Mouse (Mus musculus): ENCODE measurements around the gene Cdk5r2. TPM values are rescaled to one million over a fixed set of nuclear protein-coding genes. Genes with fewer than 3 reads are reported as not detected.
"Not testable (repeated sequence)": the region's sequence is repeated elsewhere in the genome, so short reads cannot be mapped to it uniquely, and the experiment has no call there.

The Cdk5r2 gene
- total and polyA plus RNA-seq, 2 experiments, result not detected

DNA sequence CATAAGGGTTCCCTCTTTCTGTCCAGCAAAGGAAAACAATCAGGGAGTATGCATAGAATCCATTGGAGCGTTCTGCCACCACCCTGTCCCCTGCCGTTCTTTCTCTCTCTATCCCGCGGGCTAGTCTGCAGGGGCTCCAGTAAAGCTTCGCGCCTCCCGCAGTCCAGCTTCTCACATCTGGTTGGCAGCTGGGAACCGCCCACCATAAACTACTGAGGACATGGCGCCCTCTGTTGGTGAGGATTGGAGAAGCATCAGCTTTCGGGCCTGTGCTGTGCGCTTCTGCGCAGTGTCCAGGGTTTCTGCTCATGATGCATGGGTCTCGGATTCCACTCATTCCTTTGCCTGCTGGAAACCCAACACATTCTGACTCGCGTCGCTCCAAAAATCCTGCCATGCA, 46.7 kb upstream of the Cdk5r2 start:
- Histone ChIP-seq H3K27me3 (ENCODE audit: control insufficient read depth, insufficient read depth, low read length) (peaks cover 7% of the 10 kb centered on the region; the same call in 1 of the 2 replicates), H3K4me3 (ENCODE audit: insufficient read depth, low read depth, low read length) (no peak overlapping the region), H3K4me1 (ENCODE audit: control insufficient read depth, insufficient read depth, low read length) (peaks cover 7% of the 10 kb centered on the region), H3K9ac (ENCODE audit: low read depth, low read length) (no peak overlapping the region), H3K27ac (replicated peaks; ENCODE audit: insufficient read depth, low read depth, low read length) (no peak overlapping the region), H3K36me3 (ENCODE audit: control insufficient read depth, insufficient read depth, low read length) (no peaks in the 10 kb centered on the region), H3K79me2 (ENCODE audit: control insufficient read depth, insufficient read depth, low read length) (no peaks in the 10 kb centered on the region)
- peak; percentile 63 for DNase-seq (ENCODE audit: extremely low read depth, low read depth, low spot score)
- no peak for TF ChIP-seq POLR2A (IDR thresholded peaks at IDR 0.05; ENCODE audit: extremely low read depth, insufficient read depth, low read length)
- peak; percentile 94 for TF ChIP-seq CTCF (IDR thresholded peaks at IDR 0.05; ENCODE audit: low read depth, low read length)
- WGBS, result 2% methylated on average over 16 of the region's 16 CpGs

DNA sequence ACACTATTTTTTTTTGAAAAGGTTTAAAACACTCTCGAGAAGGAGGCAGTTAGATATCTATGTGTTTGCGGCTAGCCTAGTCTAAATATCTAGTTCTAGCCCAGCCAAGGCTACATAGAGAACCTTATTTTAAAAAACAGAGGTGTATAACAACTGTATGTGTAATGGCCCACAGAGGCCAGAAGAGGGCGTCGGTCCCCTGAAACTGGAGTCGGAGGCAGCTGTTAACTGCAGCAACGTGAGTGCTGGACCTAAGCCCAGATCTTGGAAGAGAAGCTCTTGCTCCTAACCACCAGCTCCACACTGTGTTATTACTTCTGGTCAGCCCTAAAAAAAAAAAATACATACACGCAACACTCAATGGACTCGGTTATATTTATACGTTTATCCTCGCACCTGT, 45.7 kb upstream of the Cdk5r2 start:
- Histone ChIP-seq H3K27ac (replicated peaks; ENCODE audit: insufficient read depth, low read depth, low read length) (no peak overlapping the region), H3K4me1 (ENCODE audit: control insufficient read depth, insufficient read depth, low read length) (no peaks in the 10 kb centered on the region), H3K4me3 (ENCODE audit: insufficient read depth, low read depth, low read length) (no peak overlapping the region), H3K36me3 (ENCODE audit: control insufficient read depth, insufficient read depth, low read length) (no peaks in the 10 kb centered on the region), H3K27me3 (ENCODE audit: control insufficient read depth, insufficient read depth, low read length) (peaks cover 2% of the 10 kb centered on the region; the same call in 1 of the 2 replicates), H3K79me2 (ENCODE audit: control insufficient read depth, insufficient read depth, low read length) (no peaks in the 10 kb centered on the region), H3K9ac (ENCODE audit: low read depth, low read length) (no peak overlapping the region)
- no peak for DNase-seq (ENCODE audit: extremely low read depth, low read depth, low spot score)
- WGBS, result 64% methylated on average over 10 of the region's 10 CpGs
- TF ChIP-seq CTCF (IDR thresholded peaks at IDR 0.05; ENCODE audit: low read depth, low read length) (no peak), POLR2A (IDR thresholded peaks at IDR 0.05; ENCODE audit: extremely low read depth, insufficient read depth, low read length) (no peak)

- TF ChIP-seq POLR2A (IDR thresholded peaks at IDR 0.05; ENCODE audit: extremely low read depth, insufficient read depth, low read length) (no peak), CTCF (IDR thresholded peaks at IDR 0.05; ENCODE audit: low read depth, low read length) (no peak)
Observed at GRCm38 (mm10) chr1:74814931-74815647, 39.6 kb upstream of the Cdk5r2 start.

DNA sequence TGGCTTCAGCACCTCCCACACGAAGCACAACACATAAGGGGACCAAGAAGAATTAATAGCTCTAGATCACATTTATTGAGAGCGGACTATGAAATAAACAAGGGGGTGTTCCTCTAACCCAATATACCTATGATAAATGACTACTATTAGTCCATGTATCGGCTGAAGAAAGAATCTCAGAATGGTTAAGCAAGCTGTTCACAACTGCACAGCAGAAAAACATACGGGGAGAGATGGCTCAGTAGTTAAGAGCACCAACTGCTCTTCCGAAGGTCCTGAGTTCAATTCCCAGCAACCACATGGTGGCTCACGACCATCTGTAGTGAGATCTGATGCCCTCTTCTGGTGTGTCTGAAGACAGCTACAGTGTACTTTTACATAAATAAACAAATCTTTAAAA, 38.8 kb upstream of the Cdk5r2 start:
- not testable (repeated sequence) for H3K27me3 ChIP-seq (ENCODE audit: control insufficient read depth, insufficient read depth, low read length); DNase-seq (ENCODE audit: extremely low read depth, low read depth, low spot score); H3K27ac ChIP-seq (replicated peaks; ENCODE audit: insufficient read depth, low read depth, low read length); H3K79me2 ChIP-seq (ENCODE audit: control insufficient read depth, insufficient read depth, low read length); H3K4me1 ChIP-seq (ENCODE audit: control insufficient read depth, insufficient read depth, low read length); H3K4me3 ChIP-seq (ENCODE audit: insufficient read depth, low read depth, low read length); H3K36me3 ChIP-seq (ENCODE audit: control insufficient read depth, insufficient read depth, low read length); H3K9ac ChIP-seq (ENCODE audit: low read depth, low read length)
- WGBS, result 95% methylated on average over 6 of the region's 6 CpGs

More at GRCm38 (mm10) chr1:74814931-74815647, 39.6 kb upstream of the Cdk5r2 start:
- DNase-seq (ENCODE audit: extremely low read depth, low read depth, low spot score), result peak; percentile 22
- H3K4me1 ChIP-seq (ENCODE audit: control insufficient read depth, insufficient read depth, low read length), result peaks cover 5% of the 10 kb centered on the region
- no peak overlapping the region for H3K9ac ChIP-seq (ENCODE audit: low read depth, low read length)
- no peaks in the 10 kb centered on the region for H3K27me3 ChIP-seq (ENCODE audit: control insufficient read depth, insufficient read depth, low read length)
- no peaks in the 10 kb centered on the region for H3K79me2 ChIP-seq (ENCODE audit: control insufficient read depth, insufficient read depth, low read length)
- no peak overlapping the region for H3K27ac ChIP-seq (replicated peaks; ENCODE audit: insufficient read depth, low read depth, low read length)
- H3K36me3 ChIP-seq (ENCODE audit: control insufficient read depth, insufficient read depth, low read length), result no peaks in the 10 kb centered on the region
- 86% methylated on average over 9 of the region's 9 CpGs for WGBS
- H3K4me3 ChIP-seq (ENCODE audit: insufficient read depth, low read depth, low read length), result no peak overlapping the region

DNA sequence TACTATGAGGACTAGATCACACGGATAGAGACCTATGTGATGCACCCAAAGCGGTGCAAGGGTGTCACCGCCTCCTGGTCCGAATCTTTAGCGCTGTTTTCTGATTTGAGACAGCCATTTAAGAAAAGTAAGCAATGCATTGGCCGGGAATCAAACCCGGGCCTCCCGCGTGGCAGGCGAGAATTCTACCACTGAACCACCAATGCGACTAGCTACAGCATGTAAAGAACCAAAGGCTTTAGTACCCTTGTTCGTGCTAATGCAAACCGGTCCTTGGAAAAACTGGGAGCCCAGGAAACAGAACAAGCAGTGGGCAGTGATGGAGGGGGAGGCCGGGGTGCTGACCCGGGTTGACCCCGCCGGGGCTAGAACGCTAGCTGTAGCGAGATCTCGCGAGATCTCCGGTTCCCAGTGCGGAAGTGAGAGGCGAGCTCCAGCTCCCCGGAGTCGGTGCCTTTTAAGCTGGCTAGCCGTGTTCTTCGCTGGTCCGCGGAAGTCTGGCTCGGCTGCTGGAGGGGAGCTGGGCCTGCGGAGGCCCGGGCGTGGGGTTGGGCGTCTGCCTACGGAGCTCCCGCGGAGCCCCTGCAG, 38.0 kb upstream of the Cdk5r2 start:
- H3K4me3 ChIP-seq (ENCODE audit: insufficient read depth, low read depth, low read length), result peak overlapping the region; percentile 66
- 3% methylated on average over 38 of the region's 38 CpGs for WGBS
- no peaks in the 10 kb centered on the region for H3K27me3 ChIP-seq (ENCODE audit: control insufficient read depth, insufficient read depth, low read length)
- H3K36me3 ChIP-seq (ENCODE audit: control insufficient read depth, insufficient read depth, low read length), result no peaks in the 10 kb centered on the region
- peaks cover 5% of the 10 kb centered on the region for H3K4me1 ChIP-seq (ENCODE audit: control insufficient read depth, insufficient read depth, low read length)
- peak overlapping the region; percentile 41 for H3K27ac ChIP-seq (replicated peaks; ENCODE audit: insufficient read depth, low read depth, low read length)
- H3K9ac ChIP-seq (ENCODE audit: low read depth, low read length), result peak overlapping the region; percentile 73
- peak; percentile 71 for DNase-seq (ENCODE audit: extremely low read depth, low read depth, low spot score)
- H3K79me2 ChIP-seq (ENCODE audit: control insufficient read depth, insufficient read depth, low read length), result no peaks in the 10 kb centered on the region
- TF ChIP-seq CTCF (IDR thresholded peaks at IDR 0.05; ENCODE audit: low read depth, low read length) (no peak), POLR2A (IDR thresholded peaks at IDR 0.05; ENCODE audit: extremely low read depth, insufficient read depth, low read length) (peak; percentile 65; the same call in 1 of the 2 replicates)

DNA sequence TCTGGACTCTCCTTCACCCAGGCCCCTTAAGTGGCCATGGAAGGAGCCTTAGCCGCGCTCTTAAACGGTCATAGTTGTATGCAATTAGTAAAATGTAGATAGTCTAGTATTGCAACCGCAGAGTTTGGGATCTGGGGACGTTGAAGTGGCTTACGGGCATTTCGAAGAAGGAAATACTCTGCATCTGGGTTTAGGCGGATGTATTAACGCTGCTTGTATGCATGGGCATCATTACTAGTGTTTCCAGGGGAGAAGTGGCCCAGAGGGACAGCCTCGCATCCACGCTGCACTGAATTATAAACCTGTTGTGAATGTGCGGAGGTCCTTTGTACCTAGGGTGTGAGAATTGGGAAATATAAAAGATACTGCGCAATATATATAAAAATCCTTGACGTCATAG, 37.5 kb upstream of the Cdk5r2 start:
- Histone ChIP-seq H3K4me1 (ENCODE audit: control insufficient read depth, insufficient read depth, low read length) (peaks cover 5% of the 10 kb centered on the region), H3K27me3 (ENCODE audit: control insufficient read depth, insufficient read depth, low read length) (no peaks in the 10 kb centered on the region), H3K36me3 (ENCODE audit: control insufficient read depth, insufficient read depth, low read length) (no peaks in the 10 kb centered on the region), H3K79me2 (ENCODE audit: control insufficient read depth, insufficient read depth, low read length) (no peaks in the 10 kb centered on the region), H3K4me3 (ENCODE audit: insufficient read depth, low read depth, low read length) (peak overlapping the region; percentile 66), H3K9ac (ENCODE audit: low read depth, low read length) (peak overlapping the region; percentile 73), H3K27ac (replicated peaks; ENCODE audit: insufficient read depth, low read depth, low read length) (peak overlapping the region; percentile 41)
- 12% methylated on average over 14 of the region's 14 CpGs for WGBS
- TF ChIP-seq POLR2A (IDR thresholded peaks at IDR 0.05; ENCODE audit: extremely low read depth, insufficient read depth, low read length) (no peak), CTCF (IDR thresholded peaks at IDR 0.05; ENCODE audit: low read depth, low read length) (no peak)
- DNase-seq (ENCODE audit: extremely low read depth, low read depth, low spot score), result no peak
